Mouse (Mus musculus) heart, postnatal 0 days (tissue): Measurements from ENCODE around the gene H2-K1. TPM values are rescaled to one million over a fixed set of nuclear protein-coding genes. Genes with fewer than 3 reads are reported as not detected.
A peak's percentile ranks its signal among the peaks of the same experiment; 100 is the strongest.

Experiments used
- ATAC-seq: fragments of 200-750 bp; cut with Nextera tagmentation; 2 replicates; pipeline ENCODE4 v1.8.0; 2017; ENCODE audit warnings: low read depth, moderate number of reproducible peaks, moderate library complexity; ENCODE audit not compliant: insufficient read depth
- DNase-seq: peaks from one replicate; pipeline ENCODE4 v3.0.0-alpha.2; 2016; ENCODE audit warnings: low spot score
- H3K27ac ChIP-seq: fragments of 300-500 bp; sonication (generic); 2 replicates; pipeline ENCODE4 v1.5.1; 2014; ENCODE audit warnings: low read depth, mild to moderate bottlenecking
- H3K27me3 ChIP-seq: fragments of 300-500 bp; sonication (generic); 2 replicates; pipeline ENCODE4 v1.6.1; 2014; ENCODE audit warnings: low read length, mixed read lengths; ENCODE audit not compliant: control insufficient read depth, insufficient read depth
- H3K36me3 ChIP-seq: fragments of 300-500 bp; sonication (generic); replicated peaks from 2 replicates; pipeline ENCODE4 v1.6.1; 2014; ENCODE audit warnings: low read length, mixed read lengths; ENCODE audit not compliant: control insufficient read depth, insufficient read depth
- H3K4me1 ChIP-seq: fragments of 300-500 bp; sonication (generic); 2 replicates; pipeline ENCODE4 v1.6.1; 2014; ENCODE audit warnings: antibody characterized with exemption; ENCODE audit not compliant: control insufficient read depth, insufficient read depth
- H3K4me2 ChIP-seq: fragments of 300-500 bp; sonication (generic); 2 replicates; pipeline ENCODE4 v1.6.1; 2014; ENCODE audit warnings: low read depth, mild to moderate bottlenecking, low read length, moderate library complexity
- H3K4me3 ChIP-seq: fragments of 300-500 bp; sonication (generic); 2 replicates; pipeline ENCODE4 v1.5.1; 2014; ENCODE audit warnings: low read depth, low read length
- H3K9ac ChIP-seq: fragments of 300-500 bp; sonication (generic); replicated peaks from 2 replicates; pipeline ENCODE4 v1.6.1; 2014; ENCODE audit warnings: low read depth, low read length, mixed read lengths
- H3K9me3 ChIP-seq: fragments of 300-500 bp; sonication (generic); replicated peaks from 2 replicates; pipeline ENCODE4 v1.6.1; 2016; ENCODE audit warnings: low read length; ENCODE audit not compliant: control insufficient read depth
- CTCF ChIP-seq: IDR thresholded peaks from 2 replicates; pipeline ENCODE4 v1.5.1; 2016; ENCODE audit warnings: antibody characterized with exemption, control low read depth, low read depth
- EP300 ChIP-seq: IDR thresholded peaks from 2 replicates; pipeline ENCODE4 v1.6.1; 2016; ENCODE audit warnings: antibody characterized with exemption, low read depth
- WGBS: fragments of 180-500 bp; shearing (Covaris S2); extraction: QIAGEN DNeasy Blood & Tissue Kit; methylation state at CpG from one replicate; pipeline ENCODE4 v1.1.7; 2014; 5-methylcytosine and 5-hydroxymethylcytosine counted together
- polyA plus RNA-seq: library from polyadenylated mRNA; unstranded; fragments of >200 nt; fragmentation: Nextera tagmentation; extraction: Ambion mirVana; gene quantifications from 2 replicates; pipeline ENCODE4 v1.2.1, GENCODE M21; 2015
- total RNA-seq: library from RNA; depleted of rRNA; stranded (reverse); fragments of >200 nt; gene quantifications from 2 replicates; pipeline ENCODE4 v1.2.3, GENCODE M21; 2014; ENCODE audit warnings: low replicate concordance; rRNA removed

The H2-K1 gene
- 61.0 and 84.5 TPM in 2 replicates for total RNA-seq
- 42.9 and 48.4 TPM in 2 replicates for polyA plus RNA-seq

- peak; percentile 80 for DNase-seq
- H3K27ac ChIP-seq, result no peak within 1 kb of the TSS
- peak within 1 kb of the TSS; percentile 59 for H3K4me3 ChIP-seq
- H3K4me2 ChIP-seq, result peak within 1 kb of the TSS; percentile 99
- no peaks in the 10 kb centered on the region for H3K9me3 ChIP-seq
- H3K27me3 ChIP-seq, result no peaks in the 10 kb centered on the region
- peak; percentile 93 for ATAC-seq
- no peaks in the 10 kb centered on the region for H3K36me3 ChIP-seq
- under 1% methylated on average over 28 of the region's 30 CpGs for WGBS
- TF ChIP-seq EP300, result no peak
- no peak for TF ChIP-seq CTCF
- H3K4me1 ChIP-seq, result peaks cover 4% of the 10 kb centered on the region; the same call in 1 of the 2 replicates
- peak within 1 kb of the TSS; percentile 59 for H3K9ac ChIP-seq
Measured at GRCm38 (mm10) chr17:34000150-34000537, at the start of gene H2-K1. Gene H2-K1 (minus strand): TSS chr17:34000347.

DNA sequence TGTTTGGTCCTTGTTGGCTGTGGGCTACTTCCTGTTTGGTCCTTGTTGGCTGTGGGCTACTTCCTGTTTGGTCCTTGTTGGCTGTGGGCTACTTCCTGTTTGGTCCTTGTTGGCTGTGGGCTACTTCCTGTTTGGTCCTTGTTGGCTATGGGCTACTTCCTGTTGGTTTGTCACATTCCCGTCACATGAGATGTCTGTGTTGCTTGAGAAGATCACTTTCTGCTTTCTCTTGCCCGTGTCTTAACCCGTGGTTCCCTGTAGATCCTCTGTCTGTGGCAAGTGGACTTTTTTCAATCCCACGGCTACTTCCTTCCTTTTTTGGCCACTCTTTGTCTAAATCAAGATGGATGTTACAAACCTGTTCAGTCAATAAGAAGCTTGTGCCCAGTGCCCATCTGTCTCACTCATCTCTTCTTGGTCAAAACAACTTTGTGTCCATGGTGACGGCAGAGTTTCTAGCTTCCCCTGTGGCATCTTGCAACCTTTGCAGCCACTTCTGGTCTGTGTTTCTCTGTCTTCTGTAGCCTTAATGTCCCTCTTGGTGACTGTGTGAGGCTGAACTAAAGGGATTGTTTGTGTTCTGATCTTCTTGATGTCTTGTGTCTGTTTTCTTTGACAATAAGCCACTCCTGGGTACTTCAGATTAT, 47.4 kb upstream of the H2-K1 start:
- 89% methylated on average over 5 of the region's 5 CpGs for WGBS
- no peak overlapping the region for H3K4me2 ChIP-seq
- no peaks in the 10 kb centered on the region; the same call in 1 of the 2 replicates for H3K27me3 ChIP-seq
- H3K9me3 ChIP-seq, result peaks cover 5% of the 10 kb centered on the region
- H3K36me3 ChIP-seq, result no peaks in the 10 kb centered on the region
- no peak overlapping the region for H3K4me3 ChIP-seq
- ATAC-seq (no peak), DNase-seq (no peak)
- no peaks in the 10 kb centered on the region for H3K4me1 ChIP-seq
- no peak overlapping the region for H3K9ac ChIP-seq
- TF ChIP-seq EP300, result no peak
- TF ChIP-seq CTCF, result no peak
- no peak overlapping the region for H3K27ac ChIP-seq

GRCm38 (mm10) chr17:34045941-34046340, 45.8 kb upstream of the H2-K1 start:
- H3K4me2 ChIP-seq, result no peak overlapping the region
- ATAC-seq, result no peak
- H3K9ac ChIP-seq, result no peak overlapping the region
- H3K4me1 ChIP-seq, result no peaks in the 10 kb centered on the region
- TF ChIP-seq EP300, result no peak
- TF ChIP-seq CTCF, result no peak
- no peak overlapping the region for H3K4me3 ChIP-seq
- H3K9me3 ChIP-seq, result peaks cover 5% of the 10 kb centered on the region
- peaks cover 14% of the 10 kb centered on the region for H3K27me3 ChIP-seq
- H3K27ac ChIP-seq, result no peak overlapping the region
- H3K36me3 ChIP-seq, result no peaks in the 10 kb centered on the region
- no peak for DNase-seq
- 72% methylated on average over 14 of the region's 14 CpGs for WGBS

DNA sequence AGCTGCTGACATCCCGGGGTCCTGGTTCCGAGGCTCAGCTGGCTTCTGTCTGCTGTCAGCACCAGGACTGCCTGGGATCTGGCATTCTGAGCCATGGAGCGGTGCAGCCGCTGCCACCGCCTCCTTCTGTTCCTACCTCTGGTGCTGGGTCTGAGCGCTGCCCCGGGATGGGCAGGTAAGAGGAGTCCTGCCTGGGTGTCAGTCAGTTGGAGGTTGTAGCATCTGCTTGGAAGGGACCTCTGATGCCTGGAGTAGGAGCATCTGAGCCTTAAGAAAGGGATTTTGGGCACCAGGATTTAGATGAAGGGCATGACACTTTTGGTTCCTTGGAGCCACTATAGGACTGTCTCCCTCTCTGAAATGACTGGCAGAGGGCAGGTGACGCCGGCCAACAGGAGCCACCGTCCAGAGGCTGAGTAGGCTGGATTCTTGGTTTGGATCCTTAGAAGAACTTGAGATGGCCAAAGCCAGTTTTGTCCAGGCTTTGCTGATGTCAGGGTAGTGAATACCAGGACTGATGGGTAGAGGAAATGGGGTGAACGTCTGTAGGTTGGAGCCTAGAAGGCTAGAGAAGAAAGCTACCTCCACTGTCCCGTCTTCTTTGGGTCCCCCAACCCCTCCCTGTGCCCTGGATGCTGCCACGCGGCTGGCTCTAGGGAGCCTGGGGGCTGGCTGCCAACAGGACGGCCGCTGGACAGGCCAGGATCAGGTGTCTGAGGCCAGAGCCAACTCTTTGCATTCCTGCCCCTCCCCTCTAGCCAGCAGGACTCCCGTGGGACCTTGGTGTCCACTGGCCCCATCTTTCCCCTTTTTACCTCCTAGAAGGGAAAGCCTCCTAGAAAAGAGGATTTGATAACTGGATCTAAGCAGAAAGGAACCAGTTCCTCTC, 39.7 kb upstream of the H2-K1 start:
- Histone ChIP-seq H3K36me3 (peaks cover 32% of the 10 kb centered on the region), H3K27ac (no peak overlapping the region), H3K27me3 (peaks cover 21% of the 10 kb centered on the region), H3K9me3 (no peaks in the 10 kb centered on the region), H3K4me2 (peak overlapping the region; percentile 34; the same call in 1 of the 2 replicates), H3K4me3 (no peak overlapping the region), H3K4me1 (peaks cover 20% of the 10 kb centered on the region), H3K9ac (no peak overlapping the region)
- ATAC-seq (peak; percentile 15; the same call in 1 of the 2 replicates), DNase-seq (no peak)
- WGBS, result 19% methylated on average over 17 of the region's 17 CpGs
- TF ChIP-seq EP300 (no peak), CTCF (no peak)

DNA sequence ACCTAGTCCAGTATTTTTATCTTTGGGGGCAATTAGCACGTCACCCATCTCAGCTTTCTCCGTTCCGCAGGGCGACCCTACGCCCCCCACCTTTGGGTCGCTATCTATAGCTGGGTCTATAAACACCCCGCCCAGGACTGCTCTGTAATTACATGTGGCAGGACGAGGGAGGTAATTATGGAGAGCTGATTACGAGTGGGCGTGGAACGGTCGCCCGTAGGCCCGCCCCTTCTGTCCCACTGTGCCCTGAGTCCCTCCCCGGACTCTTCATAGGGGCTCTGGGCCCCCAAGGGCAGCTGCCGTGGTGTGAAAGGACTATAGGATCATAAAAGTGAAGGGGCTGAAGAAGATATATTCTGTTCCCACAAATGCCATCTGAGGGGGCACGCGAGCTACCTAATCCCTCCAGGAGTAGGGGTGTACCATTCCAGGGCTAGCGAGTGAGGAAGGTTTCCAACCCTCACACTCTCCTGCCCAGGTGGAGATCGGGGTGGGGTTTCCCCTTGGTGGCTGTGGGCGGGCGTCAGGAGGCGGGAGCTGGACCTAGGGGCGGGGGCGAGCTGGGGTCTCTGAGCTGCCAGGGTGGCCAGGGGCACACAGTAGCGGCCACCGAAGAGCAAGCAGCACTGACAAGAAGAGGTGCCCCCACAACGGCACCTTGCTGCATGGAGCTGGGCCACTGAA, 38.9 kb upstream of the H2-K1 start, which contains the start of gene Col11a2:
Gene Col11a2, plus strand, starts transcription at position 560 of the 684 bp plus-strand sequence.
- peak within 1 kb of the TSS; percentile 15 for H3K4me3 ChIP-seq
- H3K9me3 ChIP-seq, result no peaks in the 10 kb centered on the region
- H3K27ac ChIP-seq, result no peak within 1 kb of the TSS
- peak; percentile 4; the same call in 1 of the 2 replicates for ATAC-seq
- H3K4me1 ChIP-seq, result peaks cover 20% of the 10 kb centered on the region
- DNase-seq, result no peak
- peak within 1 kb of the TSS; percentile 34 for H3K4me2 ChIP-seq
- 8% methylated on average over 28 of the region's 28 CpGs for WGBS
- H3K36me3 ChIP-seq, result peaks cover 39% of the 10 kb centered on the region
- H3K9ac ChIP-seq, result no peak within 1 kb of the TSS
- TF ChIP-seq EP300 (peak; percentile 33; the same call in 1 of the 2 replicates), CTCF (no peak)
- H3K27me3 ChIP-seq, result peaks cover 21% of the 10 kb centered on the region
